Mouse (Mus musculus) 416B (cell line): ENCODE results near the gene Phc2.

Source experiments
- DNase-seq: peaks from one replicate; pipeline ENCODE4 v3.0.0; 2011; ENCODE audit warnings: low read depth

Phc2 gene

GRCm38 (mm10) chr4:128691195-128691594 is 36.7 kb downstream of the Phc2 start:
- peak; percentile 95 for DNase-seq

DNA sequence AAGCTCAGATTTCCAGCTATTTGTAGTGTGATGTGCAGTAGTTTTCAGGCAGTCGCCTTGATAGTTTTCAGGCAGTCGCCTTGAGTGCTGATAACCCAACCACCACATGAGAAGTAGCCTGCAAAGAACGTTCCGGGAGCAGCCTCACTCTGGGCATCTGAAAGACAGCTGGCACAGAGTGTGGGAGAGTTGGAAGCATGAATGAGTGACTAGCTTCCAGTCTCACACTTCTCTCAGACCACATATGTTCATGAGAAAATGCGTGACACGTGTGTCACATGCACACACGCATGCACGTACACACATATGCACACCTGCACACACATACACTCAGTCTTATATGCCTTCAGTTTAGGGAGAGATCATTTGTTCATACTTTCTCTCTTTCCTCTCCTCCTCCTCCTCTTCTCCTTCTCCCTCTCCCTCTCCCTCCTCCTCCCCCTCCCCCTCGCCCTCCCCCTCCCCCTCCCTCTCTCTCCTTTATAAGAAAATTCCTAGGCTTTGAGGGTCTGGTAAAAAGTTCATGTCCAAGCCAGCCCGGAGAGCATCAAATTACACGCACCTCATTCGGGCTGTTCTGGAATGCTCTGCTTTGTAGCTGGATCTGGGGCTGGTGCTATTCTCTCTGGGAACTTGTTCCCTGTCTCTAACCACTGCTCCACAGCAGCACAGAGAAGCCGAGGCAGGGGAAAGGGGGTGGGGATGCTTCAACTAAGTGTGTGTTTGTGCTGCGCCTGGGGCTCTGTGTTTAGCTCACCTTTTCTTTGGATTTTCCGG is 37.8 kb downstream of the Phc2 start:
- DNase-seq: no peak

GRCm38 (mm10) chr4:128693207-128693606 is 38.7 kb downstream of the Phc2 start:
- no peak for DNase-seq

GRCm38 (mm10) chr4:128694315-128694714 is 39.8 kb downstream of the Phc2 start:
- DNase-seq: peak; percentile 13

- DNase-seq: no peak
Observed at GRCm38 (mm10) chr4:128695149-128695548, 40.6 kb downstream of the Phc2 start.

- DNase-seq: no peak
Observed at GRCm38 (mm10) chr4:128698011-128698861, 43.7 kb downstream of the Phc2 start.

DNA sequence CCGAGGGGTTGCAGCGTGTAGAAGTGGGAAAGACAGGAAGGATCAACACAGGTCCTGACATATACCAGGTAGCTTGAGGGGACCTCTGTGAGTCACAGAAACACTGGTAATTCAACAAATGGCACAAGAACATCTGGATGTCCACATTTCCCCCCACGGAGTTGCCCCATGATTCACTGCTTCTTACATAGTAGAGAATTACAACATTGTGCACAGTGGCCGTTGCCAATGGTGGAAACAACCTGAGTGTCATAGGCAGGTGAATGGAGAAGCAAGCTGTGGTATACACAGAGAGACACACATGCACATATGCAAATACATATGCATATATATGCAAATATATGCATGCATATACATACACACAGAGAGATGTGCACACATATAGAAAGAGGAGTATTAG is 45.4 kb downstream of the Phc2 start:
- peak; percentile 48 for DNase-seq

DNA sequence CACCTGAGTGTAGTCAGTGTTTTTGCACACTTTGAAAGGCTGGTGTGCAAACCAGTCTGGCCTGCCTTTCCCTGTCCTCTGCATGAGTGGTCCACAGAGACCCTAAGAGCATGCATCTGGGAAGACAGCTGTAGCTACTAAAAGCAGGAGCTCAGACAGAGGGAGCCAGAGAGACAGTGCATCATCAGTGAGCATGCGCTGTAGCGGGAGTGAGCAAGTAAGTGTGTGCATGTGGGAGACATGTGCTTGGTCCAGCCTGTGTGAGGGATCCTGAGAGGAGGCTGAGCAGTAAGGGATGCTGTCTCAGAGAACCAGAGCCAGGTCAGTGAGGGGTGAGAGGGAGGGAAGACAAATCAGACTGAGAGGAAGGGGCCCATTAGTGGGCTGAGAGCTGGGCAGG is 46.0 kb downstream of the Phc2 start:
- DNase-seq: no peak

- no peak for DNase-seq
Observed at GRCm38 (mm10) chr4:128705138-128705720, 50.7 kb downstream of the Phc2 start.

DNA sequence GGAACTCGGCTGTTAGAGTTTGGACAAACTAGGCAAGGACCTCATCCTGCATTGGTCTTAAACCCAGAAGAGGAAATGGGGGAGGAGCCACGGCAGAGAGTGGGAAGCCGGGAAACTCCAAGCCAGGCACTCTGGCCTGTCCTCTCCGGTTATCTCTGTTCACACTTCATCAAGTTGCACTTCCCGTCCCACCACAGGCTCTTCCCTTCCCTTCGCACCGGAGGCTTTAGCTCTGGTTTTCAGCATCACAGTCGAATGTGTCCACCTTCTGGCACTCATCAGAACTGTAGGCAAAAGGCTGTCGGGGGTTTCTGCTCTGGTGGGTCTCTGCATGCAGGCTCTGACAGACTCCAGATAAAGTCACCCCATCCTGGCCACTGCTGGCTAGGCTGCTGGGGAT is 52.1 kb downstream of the Phc2 start:
- peak; percentile 84 for DNase-seq

GRCm38 (mm10) chr4:128707384-128707783 is 52.9 kb downstream of the Phc2 start:
- peak; percentile 78 for DNase-seq

DNA sequence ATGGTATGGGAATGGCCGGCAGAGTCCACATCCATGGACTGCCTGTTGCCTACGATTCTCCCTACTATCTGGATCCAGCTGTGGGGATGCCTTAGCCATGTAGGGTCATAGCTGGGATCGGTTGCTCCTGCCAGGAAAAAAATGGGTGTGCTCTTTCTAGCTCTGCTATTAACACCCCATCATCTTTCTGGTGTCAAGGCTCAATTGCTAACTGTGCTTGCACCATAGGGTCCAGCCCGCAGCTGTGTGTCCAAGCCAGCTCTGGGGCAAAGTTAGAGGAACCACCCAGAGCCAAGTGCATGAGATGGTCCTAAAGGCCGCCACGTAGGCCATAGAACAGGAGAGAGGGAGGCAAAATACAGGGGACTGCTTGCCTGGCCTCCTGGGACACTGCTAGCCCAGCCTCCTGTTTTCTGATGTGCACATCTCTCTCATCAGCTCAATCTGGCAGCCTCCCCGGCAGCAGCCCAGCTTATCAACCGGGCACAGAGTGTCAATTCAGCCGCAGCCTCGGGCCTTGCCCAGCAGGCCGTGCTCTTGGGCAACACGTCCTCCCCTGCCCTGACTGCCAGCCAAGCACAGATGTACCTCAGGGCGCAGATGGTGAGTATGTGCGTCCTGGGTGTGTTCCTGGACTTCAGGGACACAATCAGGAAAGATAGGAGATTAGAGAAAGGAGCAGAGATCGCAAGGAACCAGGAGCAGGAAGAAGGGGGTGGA is 54.7 kb downstream of the Phc2 start:
- no peak for DNase-seq

- DNase-seq: no peak
Observed at GRCm38 (mm10) chr4:128709781-128710166, 55.3 kb downstream of the Phc2 start.

- no peak for DNase-seq
Observed at GRCm38 (mm10) chr4:128710286-128710685, 55.8 kb downstream of the Phc2 start.

DNA sequence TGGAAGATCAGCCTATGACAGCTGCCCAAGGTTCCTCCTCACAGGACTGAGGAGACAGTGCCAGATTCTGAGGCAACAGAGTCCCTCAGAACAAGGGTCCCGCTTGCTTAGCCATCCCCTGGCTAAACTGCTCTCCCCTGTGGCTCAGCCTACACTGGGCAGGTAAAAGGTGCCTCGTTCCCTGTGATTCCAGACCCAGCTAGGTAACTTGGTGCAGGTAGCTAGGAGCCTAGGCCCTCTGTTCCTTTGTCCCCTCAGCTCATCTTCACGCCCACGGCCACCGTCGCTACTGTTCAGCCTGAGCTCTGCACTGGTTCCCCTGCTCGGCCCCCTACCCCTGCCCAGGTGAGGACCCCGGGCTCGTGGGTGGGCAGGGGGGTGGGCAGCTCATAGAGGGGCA is 56.3 kb downstream of the Phc2 start:
- no peak for DNase-seq

- DNase-seq: peak; percentile 93
Observed at GRCm38 (mm10) chr4:128711455-128712135, 57.1 kb downstream of the Phc2 start.

GRCm38 (mm10) chr4:128712136-128712655 is 57.7 kb downstream of the Phc2 start:
- no peak for DNase-seq

- no peak for DNase-seq
Observed at GRCm38 (mm10) chr4:128712941-128713340, 58.4 kb downstream of the Phc2 start.

DNA sequence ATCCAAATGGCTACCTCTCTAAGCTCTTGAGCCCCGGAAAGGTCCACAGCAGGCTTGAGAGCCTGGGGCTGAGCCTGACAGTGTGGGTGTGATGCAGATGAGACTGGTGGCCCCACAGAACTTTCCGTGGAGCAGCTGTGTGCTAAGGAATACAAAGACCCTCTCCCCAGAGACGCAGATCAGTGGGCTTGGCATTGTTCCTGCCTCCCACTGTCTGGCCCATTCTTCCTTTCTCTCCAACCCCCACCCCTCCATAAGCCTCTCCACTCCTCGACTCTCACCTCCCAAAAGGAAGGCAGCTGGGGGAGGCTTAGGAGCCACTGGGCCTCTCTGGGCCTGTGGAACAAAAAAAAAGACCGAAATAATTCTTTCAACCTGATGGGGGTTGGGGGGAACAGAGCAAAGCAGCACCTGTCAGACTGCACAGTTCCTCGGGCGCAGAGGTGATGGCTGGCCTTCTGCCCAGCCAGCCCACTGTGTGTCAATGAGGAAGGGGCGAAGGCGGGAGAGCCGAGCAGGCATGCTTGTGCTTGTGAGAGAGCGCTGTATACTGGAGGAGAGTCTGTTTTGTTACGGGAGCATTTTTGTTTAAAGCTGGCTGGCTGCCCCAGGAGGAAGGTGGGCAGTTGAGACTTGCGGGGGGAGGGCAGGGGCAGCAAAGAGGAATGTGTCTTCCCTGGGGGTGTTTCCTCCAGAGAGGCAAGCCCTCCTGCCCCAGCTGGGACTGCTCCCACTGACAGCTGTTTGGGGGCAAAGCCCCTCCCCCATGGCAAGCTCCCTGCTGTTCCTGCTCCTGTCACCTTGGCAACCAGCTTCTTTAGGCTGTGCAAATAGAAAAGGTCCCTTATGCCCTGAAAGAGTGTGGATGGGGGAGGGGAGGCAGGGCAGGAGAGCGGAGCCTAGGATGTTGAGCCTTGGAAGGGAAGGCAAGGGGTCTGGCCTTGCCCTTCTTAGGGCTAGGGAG is 61.0 kb downstream of the Phc2 start:
- no peak for DNase-seq

GRCm38 (mm10) chr4:128716279-128716678 is 61.8 kb downstream of the Phc2 start:
- no peak for DNase-seq
